Mouse (Mus musculus): ENCODE measurements around the gene Gjb6.

Gene Gjb6

DNA sequence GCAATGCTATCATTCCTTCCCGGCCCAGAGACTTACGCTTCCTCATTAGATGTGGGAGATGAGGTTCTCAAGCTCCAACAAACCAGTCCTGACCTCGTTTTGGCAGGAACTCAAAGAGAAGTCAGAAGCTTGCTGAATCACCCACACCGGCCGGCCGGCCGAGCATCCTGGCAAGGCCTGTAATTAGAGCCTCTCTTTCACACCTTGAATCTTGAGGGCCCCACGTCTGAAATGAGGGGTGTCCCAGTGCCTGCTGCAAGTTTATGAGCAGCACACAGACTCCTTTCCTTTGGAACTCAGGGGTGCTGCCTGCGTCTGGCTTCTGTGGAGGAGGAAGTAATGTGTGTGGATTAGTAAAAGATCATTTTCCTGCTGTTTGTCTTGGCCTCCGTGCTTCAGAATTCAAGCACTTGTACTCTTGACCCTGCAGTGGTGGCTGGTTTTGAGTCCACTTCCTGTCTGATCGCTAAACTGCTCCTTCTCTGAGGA is 49.2 kb downstream of the Gjb6 start:
- DNase-seq (ENCODE audit: low spot score in 2 of 2), result no peak

DNA sequence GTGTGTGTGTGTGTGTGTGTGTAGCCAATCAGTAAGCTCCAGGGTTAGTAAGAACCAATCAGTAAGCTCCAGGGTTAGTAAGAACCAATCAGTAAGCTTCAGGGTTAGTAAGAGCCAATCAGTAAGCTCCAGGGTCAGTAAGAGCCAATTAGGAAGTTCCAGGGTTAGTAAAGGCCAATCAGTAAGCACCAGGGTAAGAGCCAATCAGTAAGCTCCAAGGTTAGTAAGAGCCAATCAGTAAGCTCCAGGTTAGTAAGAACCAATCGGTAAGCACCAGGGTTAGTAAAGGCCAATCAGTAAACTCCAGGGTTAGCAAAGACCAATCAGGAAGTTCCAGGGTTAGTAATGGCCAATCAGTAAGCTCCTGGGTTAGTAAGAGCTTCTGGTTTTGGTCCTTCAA is 50.5 kb downstream of the Gjb6 start:
- DNase-seq (ENCODE audit: low spot score in 2 of 2), result no peak

DNA sequence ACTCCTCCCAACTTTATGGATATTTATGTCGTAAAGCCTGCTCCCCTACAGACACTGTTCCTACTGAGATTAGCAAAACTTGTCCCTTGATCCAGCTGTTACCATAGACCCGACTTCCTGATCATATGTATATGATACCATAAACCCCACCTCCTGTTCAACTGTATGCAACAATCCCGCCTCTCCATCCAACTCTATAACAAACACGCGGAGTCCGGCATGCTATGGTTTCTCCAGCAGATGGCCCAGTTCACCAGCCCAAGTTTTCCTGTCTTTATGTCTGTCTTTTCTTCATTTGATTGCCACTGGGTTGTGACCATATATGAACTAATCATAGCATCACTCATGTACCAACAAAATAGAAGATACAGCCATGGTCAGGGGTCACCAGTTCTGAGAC is 57.9 kb downstream of the Gjb6 start:
- DNase-seq (ENCODE audit: low spot score in 2 of 2), result no peak
